Mouse (Mus musculus): ENCODE data around the gene Arl15. TPM values are rescaled to one million over a fixed set of nuclear protein-coding genes. Genes with fewer than 3 reads are reported as not detected.

The Arl15 gene
- polyA plus RNA-seq, 1 experiment from 2014 or later, result 7.9 TPM

GRCm38 (mm10) chr13:113815697-113816420 lies 21.6 kb downstream of the Arl15 start:
- Histone ChIP-seq H3K4me2 (ENCODE audit: low read depth, low read length) (no peak overlapping the region), H3K9ac (ENCODE audit: low read length) (no peak overlapping the region), H3K27me3 (ENCODE audit: control insufficient read depth, insufficient read depth, low read length) (no peaks in the 10 kb centered on the region), H3K4me3 (replicated peaks; ENCODE audit: low read length) (no peak overlapping the region), H3K9me3 (replicated peaks; ENCODE audit: control insufficient read depth, low read length) (no peaks in the 10 kb centered on the region), H3K36me3 (ENCODE audit: control insufficient read depth, insufficient read depth, low read length) (no peaks in the 10 kb centered on the region), H3K27ac (ENCODE audit: low read length) (no peak overlapping the region), H3K4me1 (ENCODE audit: control insufficient read depth, insufficient read depth, low read length) (peaks cover 8% of the 10 kb centered on the region)
- 42% methylated on average over 15 of the region's 15 CpGs for WGBS
- no peak for ATAC-seq (ENCODE audit: insufficient read depth, low FRiP score)

GRCm38 (mm10) chr13:113816421-113816810 lies 22.1 kb downstream of the Arl15 start:
- Histone ChIP-seq H3K9me3 (replicated peaks; ENCODE audit: control insufficient read depth, low read length) (no peaks in the 10 kb centered on the region), H3K4me1 (ENCODE audit: control insufficient read depth, insufficient read depth, low read length) (peaks cover 8% of the 10 kb centered on the region), H3K4me3 (replicated peaks; ENCODE audit: low read length) (no peak overlapping the region), H3K36me3 (ENCODE audit: control insufficient read depth, insufficient read depth, low read length) (no peaks in the 10 kb centered on the region), H3K9ac (ENCODE audit: low read length) (no peak overlapping the region), H3K4me2 (ENCODE audit: low read depth, low read length) (no peak overlapping the region), H3K27me3 (ENCODE audit: control insufficient read depth, insufficient read depth, low read length) (no peaks in the 10 kb centered on the region), H3K27ac (ENCODE audit: low read length) (no peak overlapping the region)
- ATAC-seq (ENCODE audit: insufficient read depth, low FRiP score), result no peak
- WGBS, result 71% methylated on average over 6 of the region's 6 CpGs

- ATAC-seq (ENCODE audit: insufficient read depth, low FRiP score), result no peak
These were observed 24.7 kb downstream of the Arl15 start for GRCm38 (mm10) chr13:113819006-113819405.

GRCm38 (mm10) chr13:113820176-113820575 lies 25.9 kb downstream of the Arl15 start:
- no peak overlapping the region for H3K27ac ChIP-seq (ENCODE audit: low read length)
- H3K27me3 ChIP-seq (ENCODE audit: control insufficient read depth, insufficient read depth, low read length), result no peaks in the 10 kb centered on the region
- no peak overlapping the region for H3K4me3 ChIP-seq (replicated peaks; ENCODE audit: low read length)
- 86% methylated on average over 3 of the region's 3 CpGs for WGBS
- H3K9me3 ChIP-seq (replicated peaks; ENCODE audit: control insufficient read depth, low read length), result no peaks in the 10 kb centered on the region
- no peak overlapping the region for H3K4me2 ChIP-seq (ENCODE audit: low read depth, low read length)
- H3K4me1 ChIP-seq (ENCODE audit: control insufficient read depth, insufficient read depth, low read length), result peaks cover 15% of the 10 kb centered on the region
- no peaks in the 10 kb centered on the region for H3K36me3 ChIP-seq (ENCODE audit: control insufficient read depth, insufficient read depth, low read length)
- ATAC-seq (ENCODE audit: insufficient read depth, low FRiP score), result no peak
- no peak overlapping the region for H3K9ac ChIP-seq (ENCODE audit: low read length)

More at GRCm38 (mm10) chr13:113819006-113819405, 24.7 kb downstream of the Arl15 start:
- H3K4me1 ChIP-seq (ENCODE audit: control insufficient read depth, insufficient read depth, low read length), result peaks cover 15% of the 10 kb centered on the region
- no peaks in the 10 kb centered on the region for H3K9me3 ChIP-seq (replicated peaks; ENCODE audit: control insufficient read depth, low read length)
- no peak overlapping the region for H3K9ac ChIP-seq (ENCODE audit: low read length)
- H3K36me3 ChIP-seq (ENCODE audit: control insufficient read depth, insufficient read depth, low read length), result no peaks in the 10 kb centered on the region
- WGBS, result 90% methylated on average over 7 of the region's 7 CpGs
- no peak overlapping the region for H3K4me3 ChIP-seq (replicated peaks; ENCODE audit: low read length)
- no peak overlapping the region for H3K4me2 ChIP-seq (ENCODE audit: low read depth, low read length)
- no peak overlapping the region for H3K27ac ChIP-seq (ENCODE audit: low read length)
- no peaks in the 10 kb centered on the region for H3K27me3 ChIP-seq (ENCODE audit: control insufficient read depth, insufficient read depth, low read length)

GRCm38 (mm10) chr13:113821891-113822290 lies 27.6 kb downstream of the Arl15 start:
- H3K4me3 ChIP-seq (replicated peaks; ENCODE audit: low read length), result no peak overlapping the region
- no peaks in the 10 kb centered on the region for H3K27me3 ChIP-seq (ENCODE audit: control insufficient read depth, insufficient read depth, low read length)
- no peak for ATAC-seq (ENCODE audit: insufficient read depth, low FRiP score)
- 92% methylated on average over 12 of the region's 12 CpGs for WGBS
- H3K9ac ChIP-seq (ENCODE audit: low read length), result no peak overlapping the region
- H3K4me1 ChIP-seq (ENCODE audit: control insufficient read depth, insufficient read depth, low read length), result peaks cover 8% of the 10 kb centered on the region; the same call in 1 of the 2 replicates
- H3K27ac ChIP-seq (ENCODE audit: low read length), result no peak overlapping the region
- H3K4me2 ChIP-seq (ENCODE audit: low read depth, low read length), result no peak overlapping the region
- H3K36me3 ChIP-seq (ENCODE audit: control insufficient read depth, insufficient read depth, low read length), result no peaks in the 10 kb centered on the region
- H3K9me3 ChIP-seq (replicated peaks; ENCODE audit: control insufficient read depth, low read length), result no peaks in the 10 kb centered on the region

- Histone ChIP-seq H3K27me3 (ENCODE audit: control insufficient read depth, insufficient read depth, low read length) (no peaks in the 10 kb centered on the region), H3K4me3 (replicated peaks; ENCODE audit: low read length) (no peak overlapping the region), H3K36me3 (ENCODE audit: control insufficient read depth, insufficient read depth, low read length) (no peaks in the 10 kb centered on the region), H3K27ac (ENCODE audit: low read length) (no peak overlapping the region), H3K4me1 (ENCODE audit: control insufficient read depth, insufficient read depth, low read length) (peaks cover 8% of the 10 kb centered on the region; the same call in 1 of the 2 replicates), H3K9me3 (replicated peaks; ENCODE audit: control insufficient read depth, low read length) (no peaks in the 10 kb centered on the region), H3K4me2 (ENCODE audit: low read depth, low read length) (no peak overlapping the region), H3K9ac (ENCODE audit: low read length) (no peak overlapping the region)
- 68% methylated on average over 3 of the region's 3 CpGs for WGBS
- no peak for ATAC-seq (ENCODE audit: insufficient read depth, low FRiP score)
These were observed 29.7 kb downstream of the Arl15 start for GRCm38 (mm10) chr13:113824027-113824426.

- ATAC-seq (ENCODE audit: insufficient read depth, low FRiP score), result no peak
These were observed 34.3 kb downstream of the Arl15 start for GRCm38 (mm10) chr13:113828633-113829032.

GRCm38 (mm10) chr13:113829079-113829478 lies 34.8 kb downstream of the Arl15 start:
- WGBS, result 73% methylated on average over 2 of the region's 2 CpGs
- H3K9ac ChIP-seq (ENCODE audit: low read length), result no peak overlapping the region
- H3K36me3 ChIP-seq (ENCODE audit: control insufficient read depth, insufficient read depth, low read length), result no peaks in the 10 kb centered on the region
- no peaks in the 10 kb centered on the region for H3K27me3 ChIP-seq (ENCODE audit: control insufficient read depth, insufficient read depth, low read length)
- no peak overlapping the region for H3K4me2 ChIP-seq (ENCODE audit: low read depth, low read length)
- no peak for ATAC-seq (ENCODE audit: insufficient read depth, low FRiP score)
- H3K4me1 ChIP-seq (ENCODE audit: control insufficient read depth, insufficient read depth, low read length), result no peaks in the 10 kb centered on the region
- H3K27ac ChIP-seq (ENCODE audit: low read length), result no peak overlapping the region
- no peak overlapping the region for H3K4me3 ChIP-seq (replicated peaks; ENCODE audit: low read length)
- H3K9me3 ChIP-seq (replicated peaks; ENCODE audit: control insufficient read depth, low read length), result 0 out of 2 replicates have a peak, but pooled peaks cover 3% of the 10 kb centered on the region

More at GRCm38 (mm10) chr13:113828633-113829032, 34.3 kb downstream of the Arl15 start:
- Histone ChIP-seq H3K4me2 (ENCODE audit: low read depth, low read length) (no peak overlapping the region), H3K4me1 (ENCODE audit: control insufficient read depth, insufficient read depth, low read length) (peaks cover 3% of the 10 kb centered on the region; the same call in 1 of the 2 replicates), H3K27me3 (ENCODE audit: control insufficient read depth, insufficient read depth, low read length) (no peaks in the 10 kb centered on the region), H3K36me3 (ENCODE audit: control insufficient read depth, insufficient read depth, low read length) (no peaks in the 10 kb centered on the region), H3K27ac (ENCODE audit: low read length) (no peak overlapping the region), H3K9ac (ENCODE audit: low read length) (no peak overlapping the region), H3K9me3 (replicated peaks; ENCODE audit: control insufficient read depth, low read length) (0 out of 2 replicates have a peak, but pooled peaks cover 3% of the 10 kb centered on the region), H3K4me3 (replicated peaks; ENCODE audit: low read length) (no peak overlapping the region)
- WGBS, result 85% methylated on average over 3 of the region's 3 CpGs

GRCm38 (mm10) chr13:113830805-113831204 lies 36.5 kb downstream of the Arl15 start:
- Histone ChIP-seq H3K4me1 (ENCODE audit: control insufficient read depth, insufficient read depth, low read length) (no peaks in the 10 kb centered on the region), H3K27ac (ENCODE audit: low read length) (no peak overlapping the region), H3K9me3 (replicated peaks; ENCODE audit: control insufficient read depth, low read length) (0 out of 2 replicates have a peak, but pooled peaks cover 3% of the 10 kb centered on the region), H3K27me3 (ENCODE audit: control insufficient read depth, insufficient read depth, low read length) (no peaks in the 10 kb centered on the region), H3K36me3 (ENCODE audit: control insufficient read depth, insufficient read depth, low read length) (no peaks in the 10 kb centered on the region), H3K9ac (ENCODE audit: low read length) (no peak overlapping the region), H3K4me3 (replicated peaks; ENCODE audit: low read length) (no peak overlapping the region), H3K4me2 (ENCODE audit: low read depth, low read length) (no peak overlapping the region)
- no peak for ATAC-seq (ENCODE audit: insufficient read depth, low FRiP score)
- 82% methylated on average over 3 of the region's 3 CpGs for WGBS

Measured in stomach, embryonic 16.5 days (tissue).